Mouse (Mus musculus) skeletal muscle tissue, adult 2 months (tissue): ENCODE measurements around the gene Prx.

Experiments
- DNase-seq: peaks from one replicate; pipeline ENCODE4 v3.0.0-alpha.2; 2012; ENCODE audit warnings: low read depth, low spot score

The Prx gene

GRCm38 (mm10) chr7:27522967-27523366 is 23.8 kb downstream of the Prx start, which contains the start of gene Hipk4:
TSS of gene Hipk4 (plus strand) at chr7:27523267.
- no peak for DNase-seq

GRCm38 (mm10) chr7:27523805-27524204 is 24.7 kb downstream of the Prx start:
- DNase-seq, result no peak

GRCm38 (mm10) chr7:27526039-27526827 is 27.1 kb downstream of the Prx start:
- peak; percentile 73 for DNase-seq

- DNase-seq, result no peak
Observed at GRCm38 (mm10) chr7:27529070-27529469, 29.9 kb downstream of the Prx start.

GRCm38 (mm10) chr7:27530937-27531336 is 31.8 kb downstream of the Prx start:
- no peak for DNase-seq

- DNase-seq, result no peak
Observed at GRCm38 (mm10) chr7:27531707-27532106, 32.6 kb downstream of the Prx start.

- no peak for DNase-seq
Observed at GRCm38 (mm10) chr7:27532480-27533050, 33.4 kb downstream of the Prx start.

- no peak for DNase-seq
Observed at GRCm38 (mm10) chr7:27535386-27535785, 36.3 kb downstream of the Prx start.

GRCm38 (mm10) chr7:27536618-27537017 is 37.5 kb downstream of the Prx start:
- DNase-seq, result no peak

GRCm38 (mm10) chr7:27537998-27538397 is 38.9 kb downstream of the Prx start:
- no peak for DNase-seq

GRCm38 (mm10) chr7:27538797-27539196 is 39.7 kb downstream of the Prx start:
- DNase-seq, result no peak

- no peak for DNase-seq
Observed at GRCm38 (mm10) chr7:27540521-27540920, 41.4 kb downstream of the Prx start.

GRCm38 (mm10) chr7:27540935-27541334 is 41.8 kb downstream of the Prx start:
- no peak for DNase-seq

GRCm38 (mm10) chr7:27541431-27541830 is 42.3 kb downstream of the Prx start:
- no peak for DNase-seq

- no peak for DNase-seq
Observed at GRCm38 (mm10) chr7:27541922-27542321, 42.8 kb downstream of the Prx start.

- DNase-seq, result peak; percentile 52
Observed at GRCm38 (mm10) chr7:27542392-27543033, 43.4 kb downstream of the Prx start.

GRCm38 (mm10) chr7:27543065-27543464 is 43.9 kb downstream of the Prx start:
- DNase-seq, result no peak

GRCm38 (mm10) chr7:27543851-27544250 is 44.7 kb downstream of the Prx start:
- no peak for DNase-seq

GRCm38 (mm10) chr7:27544675-27545370 is 45.7 kb downstream of the Prx start:
- no peak for DNase-seq

GRCm38 (mm10) chr7:27549597-27549996 is 50.5 kb downstream of the Prx start:
- no peak for DNase-seq

- no peak for DNase-seq
Observed at GRCm38 (mm10) chr7:27552070-27552469, 52.9 kb downstream of the Prx start.

- DNase-seq, result peak; percentile 97
Observed at GRCm38 (mm10) chr7:27552931-27553513, 53.9 kb downstream of the Prx start, which contains the start of the genes Pld3 and 2310022A10Rik. TSS of gene Pld3 (minus strand) at chr7:27553218. TSS of gene 2310022A10Rik (plus strand) at chr7:27553233.
